Mouse (Mus musculus) heart, postnatal 0 days (tissue): ENCODE measurements around the gene Tada2b. TPM values are rescaled to one million over a fixed set of nuclear protein-coding genes. Genes with fewer than 3 reads are reported as not detected.

Experiments used
- ATAC-seq: fragments of 200-750 bp; cut with Nextera tagmentation; 2 replicates; pipeline ENCODE4 v1.8.0; 2017; ENCODE audit warnings: low read depth, moderate number of reproducible peaks, moderate library complexity; ENCODE audit not compliant: insufficient read depth
- DNase-seq: peaks from one replicate; pipeline ENCODE4 v3.0.0-alpha.2; 2016; ENCODE audit warnings: low spot score
- H3K27ac ChIP-seq: fragments of 300-500 bp; sonication (generic); 2 replicates; pipeline ENCODE4 v1.5.1; 2014; ENCODE audit warnings: low read depth, mild to moderate bottlenecking
- H3K27me3 ChIP-seq: fragments of 300-500 bp; sonication (generic); 2 replicates; pipeline ENCODE4 v1.6.1; 2014; ENCODE audit warnings: low read length, mixed read lengths; ENCODE audit not compliant: control insufficient read depth, insufficient read depth
- H3K36me3 ChIP-seq: fragments of 300-500 bp; sonication (generic); replicated peaks from 2 replicates; pipeline ENCODE4 v1.6.1; 2014; ENCODE audit warnings: low read length, mixed read lengths; ENCODE audit not compliant: control insufficient read depth, insufficient read depth
- H3K4me1 ChIP-seq: fragments of 300-500 bp; sonication (generic); 2 replicates; pipeline ENCODE4 v1.6.1; 2014; ENCODE audit warnings: antibody characterized with exemption; ENCODE audit not compliant: control insufficient read depth, insufficient read depth
- H3K4me2 ChIP-seq: fragments of 300-500 bp; sonication (generic); 2 replicates; pipeline ENCODE4 v1.6.1; 2014; ENCODE audit warnings: low read depth, mild to moderate bottlenecking, low read length, moderate library complexity
- H3K4me3 ChIP-seq: fragments of 300-500 bp; sonication (generic); 2 replicates; pipeline ENCODE4 v1.5.1; 2014; ENCODE audit warnings: low read depth, low read length
- H3K9ac ChIP-seq: fragments of 300-500 bp; sonication (generic); replicated peaks from 2 replicates; pipeline ENCODE4 v1.6.1; 2014; ENCODE audit warnings: low read depth, low read length, mixed read lengths
- H3K9me3 ChIP-seq: fragments of 300-500 bp; sonication (generic); replicated peaks from 2 replicates; pipeline ENCODE4 v1.6.1; 2016; ENCODE audit warnings: low read length; ENCODE audit not compliant: control insufficient read depth
- CTCF ChIP-seq: IDR thresholded peaks from 2 replicates; pipeline ENCODE4 v1.5.1; 2016; ENCODE audit warnings: antibody characterized with exemption, control low read depth, low read depth
- EP300 ChIP-seq: IDR thresholded peaks from 2 replicates; pipeline ENCODE4 v1.6.1; 2016; ENCODE audit warnings: antibody characterized with exemption, low read depth
- WGBS: fragments of 180-500 bp; shearing (Covaris S2); extraction: QIAGEN DNeasy Blood & Tissue Kit; methylation state at CpG from one replicate; pipeline ENCODE4 v1.1.7; 2014; 5-methylcytosine and 5-hydroxymethylcytosine counted together
- polyA plus RNA-seq: library from polyadenylated mRNA; unstranded; fragments of >200 nt; fragmentation: Nextera tagmentation; extraction: Ambion mirVana; gene quantifications from 2 replicates; pipeline ENCODE4 v1.2.1, GENCODE M21; 2015
- total RNA-seq: library from RNA; depleted of rRNA; stranded (reverse); fragments of >200 nt; gene quantifications from 2 replicates; pipeline ENCODE4 v1.2.3, GENCODE M21; 2014; ENCODE audit warnings: low replicate concordance

Gene Tada2b
- total and polyA plus RNA-seq, 2 experiments from 2014 or later: 1.7 to 10.3 TPM

DNA sequence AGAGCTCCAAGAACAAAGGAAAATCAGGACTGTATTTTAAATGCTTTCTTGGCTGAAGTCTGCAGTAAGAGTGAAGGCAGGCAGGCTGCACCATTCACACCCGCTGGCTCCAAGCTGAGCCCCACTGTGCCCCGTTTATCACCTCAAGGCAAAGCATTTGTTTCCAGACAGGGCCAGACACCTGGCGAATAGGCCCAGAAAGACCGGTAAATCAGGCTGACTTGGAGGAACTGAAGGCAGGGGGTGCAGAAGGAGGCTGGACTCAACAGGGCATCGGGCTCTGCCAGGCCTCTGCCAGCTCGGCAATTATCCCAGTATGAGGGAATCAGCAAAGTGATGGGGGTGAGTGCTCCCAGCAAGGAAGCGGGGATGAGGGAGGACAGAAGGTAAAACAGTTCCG is 39.1 kb downstream of the Tada2b start:
- peaks cover 59% of the 10 kb centered on the region for H3K27me3 ChIP-seq

DNA sequence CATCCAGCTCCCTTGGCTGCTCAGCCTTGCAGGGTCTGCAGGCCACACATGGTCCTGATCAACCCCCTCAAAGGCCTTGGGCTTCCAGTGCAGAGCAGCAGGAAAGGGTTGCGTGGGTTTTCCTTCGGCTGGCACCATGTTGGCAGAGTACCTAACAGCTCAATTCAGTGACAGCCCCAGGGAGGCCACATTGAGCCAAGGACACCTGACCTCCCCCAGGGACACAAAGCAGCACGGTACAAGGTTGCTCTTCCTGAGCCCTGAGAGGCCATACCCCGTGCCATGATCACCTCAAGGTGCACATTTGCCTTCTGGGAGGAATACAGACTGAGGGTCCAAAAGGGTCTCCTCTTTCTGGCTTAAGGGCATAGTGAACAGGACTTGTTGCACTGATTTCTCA is 39.5 kb downstream of the Tada2b start:
- TF ChIP-seq EP300 (no peak), CTCF (no peak)
- no peak overlapping the region for H3K4me3 ChIP-seq
- no peaks in the 10 kb centered on the region for H3K9me3 ChIP-seq
- no peak for ATAC-seq
- DNase-seq: no peak
- H3K36me3 ChIP-seq: no peaks in the 10 kb centered on the region
- peaks cover 59% of the 10 kb centered on the region for H3K27me3 ChIP-seq
- no peak overlapping the region for H3K27ac ChIP-seq
- no peak overlapping the region for H3K9ac ChIP-seq
- peaks cover 4% of the 10 kb centered on the region for H3K4me1 ChIP-seq
- H3K4me2 ChIP-seq: no peak overlapping the region
- WGBS: 58% methylated on average over 4 of the region's 4 CpGs

More for the DNA sequence above, 39.1 kb downstream of the Tada2b start:
- Histone ChIP-seq H3K9me3 (no peaks in the 10 kb centered on the region), H3K4me2 (no peak overlapping the region), H3K36me3 (no peaks in the 10 kb centered on the region), H3K4me1 (peaks cover 7% of the 10 kb centered on the region), H3K4me3 (no peak overlapping the region), H3K9ac (no peak overlapping the region), H3K27ac (no peak overlapping the region)
- ATAC-seq: no peak
- TF ChIP-seq EP300 (no peak), CTCF (no peak)
- DNase-seq: no peak
- 44% methylated on average over 8 of the region's 8 CpGs for WGBS

GRCm38 (mm10) chr5:36440741-36441140 is 43.3 kb downstream of the Tada2b start:
- Histone ChIP-seq H3K27ac (no peak overlapping the region), H3K9ac (no peak overlapping the region), H3K36me3 (no peaks in the 10 kb centered on the region), H3K4me1 (no peaks in the 10 kb centered on the region), H3K4me3 (no peak overlapping the region), H3K27me3 (peaks cover 33% of the 10 kb centered on the region), H3K4me2 (no peak overlapping the region), H3K9me3 (no peaks in the 10 kb centered on the region)
- ATAC-seq (peak; percentile 46; the same call in 1 of the 2 replicates), DNase-seq (no peak)
- 37% methylated on average over 3 of the region's 3 CpGs for WGBS
- TF ChIP-seq CTCF (no peak), EP300 (no peak)

DNA sequence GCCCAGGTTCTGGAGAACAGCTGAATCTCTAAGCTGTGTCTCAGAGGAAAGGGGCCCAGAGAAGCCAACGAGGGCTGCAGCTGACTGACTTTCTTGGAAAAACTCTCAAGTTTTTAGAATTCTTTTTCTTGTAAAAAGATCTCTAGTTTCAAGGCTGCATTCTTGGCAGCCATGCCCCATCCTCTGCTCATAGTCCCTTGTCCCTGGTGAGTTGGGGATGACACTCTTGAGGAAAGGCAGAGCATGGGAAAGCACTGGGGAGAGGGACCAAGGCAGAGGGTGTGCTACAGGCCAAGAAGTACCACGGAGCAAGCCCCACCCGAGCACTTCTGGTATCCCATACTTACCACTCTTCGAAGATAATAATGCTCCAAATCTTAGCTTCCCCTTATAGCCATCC is 47.2 kb downstream of the Tada2b start:
- DNase-seq (no peak), ATAC-seq (no peak)
- Histone ChIP-seq H3K4me2 (no peak overlapping the region), H3K9ac (no peak overlapping the region), H3K9me3 (no peaks in the 10 kb centered on the region), H3K4me3 (no peak overlapping the region), H3K4me1 (no peaks in the 10 kb centered on the region), H3K27me3 (peaks cover 10% of the 10 kb centered on the region; the same call in 1 of the 2 replicates), H3K36me3 (no peaks in the 10 kb centered on the region), H3K27ac (no peak overlapping the region)
- WGBS: 54% methylated on average over 4 of the region's 4 CpGs
- TF ChIP-seq CTCF (no peak), EP300 (no peak)

GRCm38 (mm10) chr5:36434398-36434967 is 49.6 kb downstream of the Tada2b start:
- TF ChIP-seq CTCF: no peak
- no peak for TF ChIP-seq EP300
- Histone ChIP-seq H3K27me3 (peaks cover 10% of the 10 kb centered on the region; the same call in 1 of the 2 replicates), H3K4me3 (no peak overlapping the region), H3K9me3 (no peaks in the 10 kb centered on the region), H3K9ac (no peak overlapping the region), H3K36me3 (no peaks in the 10 kb centered on the region), H3K4me1 (no peaks in the 10 kb centered on the region), H3K4me2 (no peak overlapping the region), H3K27ac (no peak overlapping the region)
- ATAC-seq (no peak), DNase-seq (no peak)
- WGBS: 73% methylated on average over 9 of the region's 9 CpGs

DNA sequence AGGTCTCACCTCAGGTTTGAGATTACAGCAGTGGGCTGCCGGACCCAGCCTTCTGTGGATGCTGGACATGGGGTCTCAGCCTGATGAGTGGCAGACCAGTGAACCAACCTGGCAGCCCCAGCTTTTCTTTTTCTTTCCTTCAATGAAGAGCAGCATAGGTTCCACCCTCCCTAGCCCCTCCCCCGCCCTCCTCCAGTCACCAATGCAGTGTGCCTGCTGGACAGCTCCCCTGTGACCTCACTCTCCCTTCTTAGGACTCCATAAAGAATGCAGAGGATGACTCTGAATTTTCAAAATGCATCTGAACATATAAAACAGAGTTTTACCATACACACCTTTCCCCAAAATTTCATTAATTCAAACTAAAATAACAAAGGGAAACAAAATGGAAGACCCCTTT is 52.4 kb downstream of the Tada2b start:
- DNase-seq: no peak
- H3K9me3 ChIP-seq: no peaks in the 10 kb centered on the region
- H3K9ac ChIP-seq: no peak overlapping the region

More for the DNA sequence above, 52.4 kb downstream of the Tada2b start:
- H3K4me2 ChIP-seq: no peak overlapping the region
- peaks cover 15% of the 10 kb centered on the region for H3K27me3 ChIP-seq
- no peak overlapping the region for H3K27ac ChIP-seq
- ATAC-seq: no peak
- 49% methylated on average over 2 of the region's 2 CpGs for WGBS
- no peaks in the 10 kb centered on the region for H3K4me1 ChIP-seq
- TF ChIP-seq EP300: no peak
- no peak for TF ChIP-seq CTCF
- H3K36me3 ChIP-seq: no peaks in the 10 kb centered on the region
- H3K4me3 ChIP-seq: no peak overlapping the region
